ENCODE assay signal across 10 mouse cellular contexts in the genomic region with DNA sequence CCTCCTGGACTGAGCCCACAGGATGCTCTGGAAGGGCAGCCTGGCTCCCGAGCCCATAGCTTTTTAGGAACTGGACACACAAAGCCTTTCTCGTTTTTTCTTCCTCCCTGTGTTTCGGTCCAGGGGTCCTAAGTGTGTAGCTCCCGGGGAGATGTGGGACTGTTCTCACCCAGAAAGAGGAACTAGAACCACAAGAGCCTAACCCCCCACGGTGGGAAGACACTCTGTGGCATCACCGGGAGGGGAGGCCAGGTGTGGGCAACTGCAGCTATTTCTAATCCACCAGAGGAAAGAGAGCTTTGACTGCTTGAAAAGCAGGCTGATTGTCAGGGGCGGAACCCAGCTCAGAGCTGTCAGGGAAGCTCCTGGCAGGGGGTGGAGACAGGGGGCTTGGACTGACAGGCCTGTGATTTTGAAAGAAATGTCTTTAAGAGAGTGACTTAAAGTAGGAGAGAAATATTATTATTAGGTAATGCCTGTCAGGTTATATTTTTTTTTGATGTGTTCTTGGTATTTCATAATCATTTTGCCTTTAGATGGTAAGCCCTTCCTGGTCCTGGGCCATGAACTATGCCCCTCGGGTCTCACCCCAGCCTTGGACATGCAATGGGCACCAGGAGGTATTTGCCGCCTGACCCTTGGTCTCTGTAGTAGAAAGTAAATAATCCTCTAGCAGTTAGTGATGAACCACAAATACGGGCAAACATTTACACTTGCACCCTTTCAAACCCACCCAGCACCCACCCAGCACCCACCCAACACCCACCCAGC. TPM values are rescaled to one million over a fixed set of nuclear protein-coding genes. Genes with fewer than 3 reads are reported as not detected.
DNase-seq lines count a peak whose midpoint lies in the region; ATAC-seq lines count a peak whose summit lies in the region.
"Not testable (repeated sequence)": the region's sequence is repeated elsewhere in the genome, so short reads cannot be mapped to it uniquely, and the experiment has no call there.
"Had no signal": no experiment of that assay in that cellular context is flagged by ENCODE, and none has a peak within 500 bp of the region (broad histone marks: within the 10 kb centered on the region; RNA-seq: fewer than 3 reads in every experiment).

No protein-coding gene starts in this region.

- 0 out of 2 replicates have a peak overlapping the region, but pooled peaks have one; percentile 14 for H3K27ac ChIP-seq in forebrain, embryonic 14.5 days (ENCODE audit: low read depth, low read length)
- H3K27ac ChIP-seq in hindbrain, embryonic 10.5 days = peak overlapping the region; percentile 59; the same call in 1 of the 2 replicates
- H3K27ac ChIP-seq in liver, embryonic 12.5 days = peak overlapping the region; percentile 69
- H3K27ac ChIP-seq in midbrain, embryonic 15.5 days = not testable (repeated sequence)

- not testable (repeated sequence) for H3K27me3 ChIP-seq in forebrain, embryonic 14.5 days (replicated peaks; ENCODE audit: control insufficient read depth, insufficient read depth, low read length); hindbrain, embryonic 10.5 days (ENCODE audit: insufficient read depth, poor library complexity, severe bottlenecking); liver, embryonic 12.5 days (replicated peaks); midbrain, embryonic 15.5 days (replicated peaks)

- ATAC-seq in common myeloid progenitor, adult 5-6 weeks (replicated peaks; ENCODE audit: low read depth, poor library complexity, severe bottlenecking) = peak; percentile 96
- ATAC-seq in forebrain, embryonic 14.5 days = peak; percentile 65
- ATAC-seq in liver, embryonic 12.5 days = peak; percentile 68
- ATAC-seq in megakaryocyte, adult 5-6 weeks (ENCODE audit: poor library complexity, severe bottlenecking) = peak; percentile 66
- ATAC-seq in midbrain, embryonic 15.5 days (replicated peaks) = 0 out of 2 replicates have a peak, but pooled peaks have one; percentile 27

- not testable (repeated sequence) for H3K36me3 ChIP-seq in forebrain, embryonic 14.5 days (ENCODE audit: control insufficient read depth, insufficient read depth, low read length); hindbrain, embryonic 10.5 days; liver, embryonic 12.5 days; midbrain, embryonic 15.5 days (replicated peaks)

- DNase-seq in forebrain, embryonic 14.5 days (ENCODE audit: low spot score) = peak; percentile 13
- not testable (repeated sequence) for DNase-seq in hindbrain, embryonic 10.5 days (ENCODE audit: low spot score)
- DNase-seq in kidney, adult 9 months = peak; percentile 67
- peak; percentile 16 for DNase-seq in thymus, postnatal 14 days

- H3K9me3 ChIP-seq in forebrain, embryonic 14.5 days (replicated peaks; ENCODE audit: control insufficient read depth, low read length); hindbrain, embryonic 10.5 days; liver, embryonic 12.5 days (replicated peaks); midbrain, embryonic 15.5 days: not testable (repeated sequence)

- H3K4me2 ChIP-seq in forebrain, embryonic 14.5 days (ENCODE audit: low read length); liver, embryonic 12.5 days; midbrain, embryonic 15.5 days: not testable (repeated sequence)

- peaks cover 13% of the 10 kb centered on the region for H3K4me1 ChIP-seq in forebrain, embryonic 14.5 days (ENCODE audit: control insufficient read depth, insufficient read depth, low read length)
- H3K4me1 ChIP-seq in hindbrain, embryonic 10.5 days (replicated peaks) = peaks cover 20% of the 10 kb centered on the region
- H3K4me1 ChIP-seq in liver, embryonic 12.5 days = not testable (repeated sequence)
- H3K4me1 ChIP-seq in midbrain, embryonic 15.5 days = peaks cover 16% of the 10 kb centered on the region

- not testable (repeated sequence) for H3K4me3 ChIP-seq in forebrain, embryonic 14.5 days (ENCODE audit: low read depth, low read length); hindbrain, embryonic 10.5 days; liver, embryonic 12.5 days; midbrain, embryonic 15.5 days

- WGBS in forebrain, embryonic 14.5 days = 28% methylated on average over 9 of the region's 10 CpGs
- WGBS in hindbrain, embryonic 10.5 days = 29% methylated on average over 9 of the region's 10 CpGs
- WGBS in liver, embryonic 12.5 days (ENCODE audit: insufficient replicate concordance) = 24% methylated on average over 9 of the region's 10 CpGs
- 24% methylated on average over 9 of the region's 10 CpGs for WGBS in midbrain, embryonic 15.5 days

- H3K9ac ChIP-seq in forebrain, embryonic 14.5 days (ENCODE audit: low read length); midbrain, embryonic 15.5 days: not testable (repeated sequence)
- H3K9ac ChIP-seq in liver, embryonic 12.5 days = 0 out of 2 replicates have a peak overlapping the region, but pooled peaks have one; percentile 7

RNA-seq across cellular contexts. Expression of a gene that starts 10.6 kb away (rescaled TPM):
- 0.27 TPM in 1 of 2 replicates, not detected in the other for total RNA-seq in common myeloid progenitor, adult 5-6 weeks (2017)
- 0.11 and 0.14 TPM in 2 replicates for polyA plus RNA-seq in forebrain, embryonic 14.5 days (2014; fragmentation: Nextera tagmentation; extraction: Ambion mirVana)
- polyA plus RNA-seq in hindbrain, embryonic 10.5 days (2016; fragmentation: Nextera tagmentation; extraction: Ambion mirVana) = 0.19 TPM in 1 of 2 replicates, not detected in the other
- 7.4 and 7.8 TPM in 2 replicates for polyA plus RNA-seq in liver, embryonic 12.5 days (2016; fragmentation: Nextera tagmentation; extraction: Ambion mirVana)
- 14.7 and 18.1 TPM in 2 replicates for total RNA-seq in megakaryocyte, adult 5-6 weeks (2015)
- total RNA-seq in megakaryocyte, adult 5-6 weeks (2017) = 31.7 and 33.3 TPM in 2 replicates
- polyA plus RNA-seq in midbrain, embryonic 15.5 days (2015; fragmentation: Nextera tagmentation; extraction: Ambion mirVana) = 0.28 and 0.51 TPM in 2 replicates
- total RNA-seq: layer of hippocampus, postnatal 36 days; midbrain, postnatal 0 days had no signal

Comparison
In these comparisons a context has a peak if more than half of its experiments do, and no peak if none do; other contexts are left out.
1. ATAC-seq: peak in every context shown above with its lines; median percentile 96 in common myeloid progenitor, adult 5-6 weeks; 68 in liver, embryonic 12.5 days; 66 in megakaryocyte, adult 5-6 weeks; 65 in forebrain, embryonic 14.5 days; 27 in midbrain, embryonic 15.5 days.